Mouse (Mus musculus) bone marrow, adult 2 months (tissue): ENCODE results near the gene Uba5.

Experiments used
- CTCF ChIP-seq: fragments of 200-500 bp; IDR thresholded peaks from 2 replicates; pipeline ENCODE4 v1.5.1; 2011; ENCODE audit warnings: low read length, control low read depth; ENCODE audit not compliant: control insufficient read depth, insufficient read depth
- POLR2A ChIP-seq: fragments of 200-500 bp; IDR thresholded peaks from 2 replicates; pipeline ENCODE4 v1.6.1; 2011; ENCODE audit warnings: low read depth, mild to moderate bottlenecking, control low read depth, low read length, borderline replicate concordance; ENCODE audit not compliant: control insufficient read depth

DNA sequence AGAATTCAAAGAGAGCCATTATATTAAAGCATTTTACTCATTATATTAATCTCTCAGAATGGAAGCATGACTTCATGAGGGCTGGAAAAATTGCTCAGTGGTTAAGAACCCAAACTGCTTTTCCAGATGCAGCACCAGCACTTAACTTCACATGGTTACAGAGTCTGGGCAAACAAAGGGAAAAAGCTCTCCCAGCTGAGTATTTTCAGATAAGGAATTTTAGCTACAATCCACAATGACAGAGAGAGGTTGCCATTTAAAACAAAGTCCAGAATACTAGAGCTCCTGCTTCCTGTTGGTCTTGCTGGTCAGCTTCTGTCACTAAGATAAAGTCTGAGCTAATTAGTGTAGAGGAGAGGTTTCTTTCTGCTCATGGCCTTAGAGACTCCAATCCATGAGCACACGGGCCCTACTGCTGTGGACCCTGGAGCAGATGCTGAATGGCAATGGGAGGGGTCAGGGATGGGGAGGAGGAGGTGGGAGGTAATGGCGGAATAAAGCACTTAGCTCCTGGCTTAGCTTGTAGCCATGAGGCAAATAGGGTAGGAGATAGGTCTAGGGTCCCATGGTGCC is 45.7 kb upstream of the Uba5 start:
- TF ChIP-seq CTCF (no peak), POLR2A (no peak)
